Mouse (Mus musculus) CD4-positive helper T cell, adult 2 months (primary cell): ENCODE results near the gene Smad1.
A peak's percentile ranks its signal among the peaks of the same experiment; 100 is the strongest.

Source experiments
- DNase-seq: peaks from one replicate; pipeline ENCODE4 v3.0.0-alpha.2; 2012; ENCODE audit warnings: low read depth, missing footprints, low spot score

Smad1 gene

GRCm38 (mm10) chr8:79299704-79300103 lies 99.6 kb downstream of the Smad1 start:
- no peak for DNase-seq

GRCm38 (mm10) chr8:79297763-79298162 lies 101.6 kb downstream of the Smad1 start:
- peak; percentile 17 for DNase-seq

- no peak for DNase-seq
These were observed 103.8 kb downstream of the Smad1 start for GRCm38 (mm10) chr8:79295276-79296105.

- DNase-seq = peak; percentile 99
These were observed 104.6 kb downstream of the Smad1 start, which contains the start of gene Mmaa for GRCm38 (mm10) chr8:79294610-79295275. Mmaa (minus strand) TSS chr8:79294937.

GRCm38 (mm10) chr8:79293841-79294240 lies 105.5 kb downstream of the Smad1 start:
- no peak for DNase-seq

GRCm38 (mm10) chr8:79292712-79293264 lies 106.5 kb downstream of the Smad1 start:
- no peak for DNase-seq

- DNase-seq = no peak
These were observed 109.7 kb downstream of the Smad1 start for GRCm38 (mm10) chr8:79289592-79289991.

GRCm38 (mm10) chr8:79288681-79289080 lies 110.6 kb downstream of the Smad1 start:
- no peak for DNase-seq
